Mouse (Mus musculus): Measurements from ENCODE around the gene Acbd6. TPM values are rescaled to one million over a fixed set of nuclear protein-coding genes. Genes with fewer than 3 reads are reported as not detected.

Gene Acbd6
- total RNA-seq, 2 experiments from 2014 or later, result 81.5 to 92.2 TPM

DNA sequence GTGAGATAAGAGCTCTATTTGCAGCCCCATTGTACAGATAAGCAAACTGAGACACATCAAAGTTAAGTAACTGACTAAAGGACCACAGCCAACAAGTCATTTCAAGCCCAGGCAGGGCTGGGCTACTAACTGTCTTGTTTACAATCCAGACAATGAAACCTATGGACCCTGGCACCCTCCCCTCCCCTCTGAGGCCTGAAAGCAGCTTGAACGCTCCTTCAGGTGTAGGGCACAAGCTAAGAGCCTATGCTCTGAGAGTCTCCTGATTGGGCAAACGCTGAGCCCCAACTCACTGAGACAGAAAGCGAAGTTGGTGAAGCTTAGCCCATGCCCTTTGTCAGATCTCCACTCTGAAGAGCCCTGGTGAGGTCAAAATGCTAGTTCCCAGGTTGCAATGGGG is 166.4 kb downstream of the Acbd6 start:
- DNase-seq, result no peak

DNA sequence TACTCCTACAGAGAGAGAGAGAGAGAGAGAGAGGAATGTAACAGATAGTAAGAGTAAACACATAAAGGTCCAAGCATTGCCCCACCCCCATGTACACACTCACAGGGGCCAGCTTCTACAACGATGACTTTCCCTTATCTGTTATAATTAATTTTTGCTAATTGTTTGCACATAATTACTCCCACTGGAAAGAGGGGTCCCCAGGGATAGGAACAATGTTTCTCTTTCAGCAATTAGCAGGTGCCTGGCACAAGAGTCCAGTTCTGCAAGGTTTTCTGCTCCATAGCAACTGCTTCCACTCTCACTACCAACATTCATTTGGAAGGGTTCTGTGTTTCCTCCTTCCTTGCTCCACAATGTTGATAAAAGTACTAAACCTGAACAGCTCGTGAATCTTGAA is 168.0 kb downstream of the Acbd6 start:
- no peak for DNase-seq

DNA sequence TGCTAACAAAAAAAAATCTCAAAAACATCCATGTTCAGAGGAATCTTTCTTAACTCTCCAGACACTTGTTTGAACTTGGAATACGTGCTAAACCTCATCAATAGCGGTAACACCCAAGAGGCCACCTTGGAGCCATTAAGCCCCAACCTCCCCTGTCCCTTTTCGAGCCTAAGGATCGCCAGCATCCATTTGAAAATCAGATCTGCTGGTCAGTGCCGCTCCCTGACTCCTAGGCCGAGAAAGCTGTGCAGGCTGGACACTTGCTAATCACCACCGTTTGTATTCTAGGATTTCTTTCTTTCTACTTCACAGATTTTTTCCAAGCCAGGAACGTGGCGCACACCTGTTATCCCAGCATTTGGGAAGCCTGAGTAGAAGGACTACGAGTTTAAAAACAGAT is 169.9 kb downstream of the Acbd6 start:
- no peak for DNase-seq

DNA sequence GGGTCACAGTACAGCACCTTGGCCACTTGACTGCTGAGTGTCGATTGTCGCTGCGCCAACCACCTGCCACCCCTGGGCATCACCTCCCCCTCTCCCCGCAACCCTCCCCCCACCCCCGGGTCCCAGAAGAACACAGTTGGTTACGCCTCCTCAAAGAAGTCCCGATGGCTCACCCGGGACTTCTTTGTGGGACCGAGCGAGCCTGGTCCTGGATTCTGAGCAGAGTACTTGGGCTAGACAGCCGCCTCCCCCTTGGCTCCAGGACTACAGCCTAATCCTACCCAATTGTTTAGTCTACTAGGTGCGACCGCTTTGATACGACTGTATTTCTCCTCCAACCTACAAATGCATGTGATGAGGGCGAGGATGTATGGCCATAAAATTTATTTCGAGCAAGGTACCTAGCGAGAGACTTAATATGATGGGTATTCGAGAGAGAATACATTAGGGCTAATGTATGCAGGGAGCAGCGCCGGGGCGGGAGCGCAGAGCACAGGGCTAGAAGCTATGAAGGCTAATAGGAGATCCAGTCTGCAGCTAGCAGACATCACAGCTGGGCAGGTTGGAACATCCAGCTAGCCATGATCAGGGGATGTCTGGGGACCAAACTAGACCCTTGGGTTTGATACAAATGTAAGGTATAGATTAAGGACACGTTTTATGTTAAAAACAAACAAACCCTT is 171.3 kb downstream of the Acbd6 start:
- DNase-seq, result no peak

DNA sequence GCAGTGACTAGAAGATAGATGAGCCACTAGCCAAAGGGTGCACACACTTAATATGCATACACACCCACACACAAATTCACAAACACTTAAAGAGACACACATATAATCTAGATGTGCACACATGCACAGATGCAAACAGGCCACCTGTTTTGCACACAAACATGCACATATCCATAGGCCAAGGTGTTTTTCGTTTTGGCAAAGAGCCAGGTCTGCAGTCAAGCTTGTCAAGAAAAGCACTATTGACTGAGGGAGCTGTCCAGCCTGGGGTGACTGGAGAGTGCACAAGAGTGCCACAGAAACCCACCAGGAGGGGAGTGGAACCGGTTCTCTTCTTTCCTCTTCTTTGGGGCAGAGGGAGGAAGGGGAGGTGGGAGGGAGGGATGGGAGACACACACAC is 173.2 kb downstream of the Acbd6 start:
- no peak for DNase-seq

DNA sequence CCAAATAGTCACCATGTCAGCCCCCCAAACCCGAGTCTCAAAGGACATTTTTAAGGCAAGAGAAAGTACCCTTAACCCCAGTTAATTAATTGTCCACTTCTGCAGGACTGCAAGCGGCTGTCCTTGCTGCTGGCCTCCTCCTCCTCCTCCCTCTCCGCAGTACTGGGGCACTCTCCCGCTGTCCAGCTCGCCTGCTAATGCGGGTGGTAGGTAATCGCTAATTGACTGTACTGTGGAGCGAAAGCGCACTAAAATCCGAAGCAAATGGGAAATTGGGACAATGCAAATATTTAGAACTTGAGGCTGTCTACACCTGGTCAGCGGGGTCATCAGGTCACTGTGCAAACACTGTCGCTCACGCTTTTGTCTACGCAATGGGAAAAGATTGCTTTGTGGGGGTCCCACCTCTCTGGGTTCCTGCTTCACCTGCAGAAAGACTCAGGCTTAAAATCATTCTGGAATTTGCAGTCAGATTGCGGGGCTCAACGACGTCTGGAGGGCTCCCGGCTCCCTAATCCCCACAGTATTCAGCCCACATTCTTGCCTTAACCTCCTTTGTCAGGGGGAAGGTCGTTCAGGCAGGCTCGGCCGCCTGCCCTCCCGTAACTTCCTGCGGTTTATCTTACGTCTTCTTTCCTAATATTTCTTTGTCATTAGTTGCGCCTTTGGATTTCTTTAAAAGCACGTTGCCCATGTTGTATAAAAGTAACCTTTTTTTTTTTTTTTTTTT is 178.3 kb downstream of the Acbd6 start:
- no peak for DNase-seq

DNA sequence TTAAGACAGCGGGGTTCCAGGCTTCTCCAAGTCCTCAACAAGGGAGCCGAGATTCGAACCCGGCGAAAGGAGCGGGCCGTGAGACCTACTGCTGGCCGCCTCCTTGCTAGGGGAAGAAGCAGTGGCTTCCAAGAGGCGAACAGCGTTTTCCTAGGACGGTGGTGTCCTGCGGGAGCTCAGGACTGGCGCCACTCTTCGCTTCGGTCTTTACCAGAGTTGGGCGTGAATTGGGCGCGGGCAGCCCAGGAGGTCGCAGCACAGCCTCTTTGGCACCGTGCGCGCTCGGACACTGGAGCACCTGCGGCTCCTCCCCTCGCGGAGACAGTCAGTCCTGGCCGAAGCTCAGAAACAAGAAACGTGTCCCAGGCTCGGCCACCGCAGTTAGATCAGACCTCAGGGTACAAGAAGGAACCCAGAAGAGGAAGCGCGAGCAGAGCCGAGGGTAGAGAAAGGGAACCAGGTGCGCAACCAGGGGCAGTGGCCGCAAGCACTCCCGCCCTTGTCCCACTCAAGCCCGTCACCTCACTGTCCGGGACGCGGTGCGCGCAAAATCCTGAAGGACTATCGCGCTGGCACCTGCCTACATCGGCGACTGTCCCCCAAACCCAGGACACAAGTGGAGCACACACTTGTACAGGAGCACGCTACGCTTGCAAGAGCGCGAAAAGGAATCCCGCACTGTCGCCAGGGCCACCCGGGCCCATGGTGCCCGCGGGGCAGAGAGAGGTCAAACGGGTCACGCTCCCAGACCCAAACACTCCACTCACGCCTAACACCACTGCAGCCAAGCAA is 179.3 kb downstream of the Acbd6 start:
- DNase-seq, result no peak

DNA sequence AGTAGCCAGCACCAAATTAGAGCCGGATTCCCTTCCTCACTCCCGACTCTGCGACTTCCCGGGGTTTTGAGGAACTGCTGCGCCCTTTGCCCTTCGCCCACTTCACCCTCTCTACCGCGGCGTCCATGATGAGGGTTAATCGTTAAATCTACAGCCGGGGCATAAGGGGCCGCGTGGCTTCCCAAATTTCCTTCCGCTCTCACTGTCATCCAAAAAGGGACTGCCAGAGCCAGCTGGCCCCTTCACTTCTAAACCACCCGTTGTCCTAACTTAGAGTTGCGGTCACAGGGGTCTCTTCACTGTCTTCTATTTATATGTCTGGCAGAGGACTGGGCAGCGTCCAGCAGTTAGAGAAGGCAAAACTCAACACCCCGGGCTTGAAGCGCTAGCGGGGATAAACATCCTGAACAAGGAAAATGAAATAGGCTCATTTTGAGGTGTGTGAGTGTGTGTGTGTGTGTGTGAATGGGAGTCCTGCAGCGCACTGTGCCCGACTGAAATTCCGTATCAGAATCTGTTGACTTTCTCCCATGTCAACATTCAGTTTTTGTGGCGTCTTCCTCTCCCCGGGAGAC is 180.0 kb downstream of the Acbd6 start:
- no peak for DNase-seq

Other genes starting within 250 kb of the Acbd6 start
- gene Xpr1, start 140.7 kb upstream of the Acbd6 start, total RNA-seq (2021), result 10 to 100 TPM; 90.9 to 95.0 TPM
- gene Lhx4, start 193.6 kb downstream of the Acbd6 start, total RNA-seq (2021), result not detected

Measured in layer of hippocampus, postnatal 36 days (tissue).